Mouse (Mus musculus) central nervous system, embryonic 11.5 days (tissue): Measurements from ENCODE around the gene Ap4b1. TPM values are rescaled to one million over a fixed set of nuclear protein-coding genes. Genes with fewer than 3 reads are reported as not detected.

Experiments
- polyA plus RNA-seq: library from polyadenylated mRNA; depleted of rRNA; stranded (reverse); fragments of >200 nt; gene quantifications from 2 replicates; pipeline ENCODE4 v1.2.3, GENCODE M21; 2012; rRNA removed

Gene Ap4b1
- polyA plus RNA-seq, result 21.2 and 26.4 TPM in 2 replicates

DNA sequence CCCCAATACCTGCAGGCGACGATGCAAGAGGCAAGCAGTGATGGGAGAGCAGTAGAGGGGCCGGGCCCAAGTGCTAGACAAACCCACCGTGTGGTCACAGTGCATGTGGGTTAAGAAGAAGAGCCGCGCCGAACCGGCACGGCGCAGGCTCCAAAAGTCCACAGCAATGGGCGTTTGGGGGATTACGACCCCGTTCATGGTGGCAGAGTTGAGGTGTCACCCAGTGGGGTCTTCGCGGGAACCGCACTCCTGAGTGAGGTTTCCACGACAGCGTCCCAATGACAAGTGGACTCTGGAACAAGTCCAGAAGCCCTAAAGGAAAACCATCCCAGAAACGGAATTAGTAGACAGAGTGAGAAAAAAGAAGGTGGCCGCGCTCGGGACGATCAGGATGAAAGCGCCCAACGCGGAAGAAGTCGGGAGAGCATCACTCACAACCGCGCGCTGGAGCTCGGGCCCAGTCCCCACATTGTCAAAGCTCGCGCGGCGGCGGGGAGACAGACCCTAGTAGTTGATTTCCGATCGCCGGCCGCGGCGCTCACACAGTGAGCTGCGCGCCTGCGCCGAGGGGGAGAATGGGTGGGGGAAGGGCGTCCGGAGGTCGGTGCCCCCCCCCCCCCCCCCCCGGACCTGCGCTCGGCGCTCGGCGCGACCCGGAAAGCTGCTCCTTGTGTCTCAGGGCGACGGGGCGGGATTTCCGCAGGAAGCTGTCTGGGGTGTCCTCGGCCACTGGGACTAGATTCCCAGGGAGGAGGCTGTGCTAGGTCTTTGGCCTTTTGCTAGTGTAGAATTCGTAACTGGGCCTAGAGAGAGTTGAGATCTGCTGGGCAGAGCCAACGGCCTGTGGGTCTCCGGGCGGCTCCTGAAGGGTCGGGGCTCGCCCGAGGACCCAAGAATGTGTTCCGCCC, at the start of gene Ap4b1, which contains the start of the genes Dclre1b and Gm43064:
Gene Ap4b1 (plus strand): TSS at position 630 of the 908 bp plus-strand sequence.
Gene Dclre1b (minus strand): TSS at position 554 of the 908 bp plus-strand sequence.
Gene Gm43064 (plus strand): TSS at position 683 of the 908 bp plus-strand sequence.

DNA sequence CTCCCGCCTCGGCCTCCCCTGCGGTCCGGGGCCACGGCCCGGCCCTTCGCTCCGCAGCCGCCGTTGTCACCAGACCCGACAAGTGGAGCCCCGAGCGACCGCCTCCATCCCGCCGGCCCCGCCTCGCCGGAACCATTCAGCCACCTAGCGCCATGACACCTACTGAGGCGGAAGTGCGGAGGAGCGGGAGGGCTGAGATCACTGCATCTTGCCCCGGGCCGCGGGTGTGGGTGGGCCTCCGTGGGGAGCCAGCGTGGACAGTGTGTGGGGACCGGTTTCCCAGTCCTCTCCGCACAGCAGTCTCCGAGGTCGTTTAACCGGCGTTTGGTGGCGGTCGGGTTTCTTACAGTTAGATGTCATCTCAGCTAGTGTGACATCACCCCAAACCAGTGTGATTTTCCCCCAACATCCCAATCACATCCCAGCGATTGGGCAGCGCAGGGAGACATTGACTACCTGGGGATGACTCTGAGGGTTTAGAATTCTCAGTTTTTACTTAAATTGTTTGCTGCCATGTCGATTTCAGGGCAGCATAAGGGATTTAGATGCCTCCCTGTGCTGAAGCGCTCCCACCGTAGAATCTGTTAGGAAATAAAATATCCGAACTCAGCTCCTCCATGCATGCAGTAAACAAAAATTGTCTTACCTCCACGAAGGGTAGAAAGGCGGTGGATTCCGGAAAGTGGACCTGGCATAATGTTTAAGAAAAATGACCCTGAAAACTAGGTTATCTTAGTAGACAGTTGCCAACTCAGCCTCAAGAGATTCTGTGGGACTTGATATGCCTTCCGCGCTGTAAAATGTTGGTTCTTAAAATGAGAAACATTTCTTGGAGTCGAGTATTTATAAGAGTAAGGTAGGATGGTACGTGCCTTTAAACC, 17.9 kb upstream of the Ap4b1 start, which contains the start of gene Hipk1:
Gene Hipk1 (minus strand): TSS at position 334 of the 881 bp plus-strand sequence.

DNA sequence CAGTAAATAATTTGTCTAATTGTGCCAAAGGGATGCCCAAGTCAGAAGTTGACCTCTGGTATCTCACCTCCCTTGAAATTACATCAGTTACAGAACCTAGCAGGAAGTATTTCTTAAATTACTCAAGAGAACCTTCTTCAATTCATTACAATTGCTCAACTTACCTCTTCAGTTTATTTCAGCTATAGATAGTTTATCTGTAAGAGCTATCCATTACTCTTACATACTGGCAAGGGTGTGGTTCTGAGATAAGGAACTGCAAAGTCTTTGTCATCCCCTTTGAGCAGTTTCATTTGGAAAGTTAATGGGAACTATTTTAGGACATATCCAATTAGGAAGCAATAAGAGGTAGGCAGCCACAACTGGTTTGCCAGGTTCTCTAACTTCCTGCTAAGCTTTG, 23.1 kb downstream of the Ap4b1 start, which contains the start of gene Bcl2l15:
Gene Bcl2l15 (plus strand): TSS at position 176 of the 400 bp plus-strand sequence.

DNA sequence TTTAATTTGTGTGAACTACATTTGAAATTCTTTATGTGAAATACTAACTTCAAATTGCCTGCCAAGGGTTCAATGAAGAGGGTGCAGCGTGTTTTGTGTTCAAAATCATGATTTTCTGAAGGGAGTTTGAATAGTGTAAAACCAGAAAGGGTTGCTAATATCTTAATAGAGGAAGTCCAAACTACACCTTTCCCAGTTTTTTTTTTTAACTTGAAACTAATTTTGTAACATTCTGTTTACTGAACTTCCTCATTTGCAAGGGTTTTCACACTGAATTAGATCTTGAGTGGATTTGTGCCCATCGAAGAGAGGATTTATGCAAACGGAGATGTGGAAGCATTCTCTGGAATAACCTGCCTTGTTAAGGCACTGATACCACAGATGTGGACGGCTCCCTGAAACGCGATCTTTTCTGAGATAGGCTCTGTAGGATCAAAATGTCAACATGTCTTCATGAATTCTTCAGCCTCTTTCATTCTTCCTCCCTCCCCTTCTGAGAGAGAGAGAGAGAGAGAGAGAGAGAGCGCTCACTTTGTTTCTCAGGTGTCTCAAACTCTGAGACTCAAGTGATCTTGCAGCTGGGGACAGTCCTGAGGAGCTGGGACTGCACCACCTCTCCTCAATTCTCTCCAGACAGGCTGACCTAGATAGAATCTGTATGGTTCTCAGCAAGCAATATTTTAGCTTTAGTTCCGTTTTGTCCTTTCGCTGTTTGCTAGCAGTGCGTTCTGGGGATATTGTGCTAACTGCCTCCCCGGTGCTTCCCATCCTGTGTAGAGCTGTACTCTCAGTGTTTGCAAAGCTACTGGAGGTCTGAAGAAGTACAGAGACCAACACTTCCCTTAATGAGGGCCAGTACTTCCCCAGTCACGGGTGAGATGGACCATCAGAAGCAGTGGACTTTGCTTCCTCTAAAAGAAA, 49.8 kb downstream of the Ap4b1 start, which contains the start of gene Ptpn22:
Gene Ptpn22 (plus strand): TSS at position 915 of the 921 bp plus-strand sequence.

Other genes with a start within 250 kb of the Ap4b1 start
- 2.8 and 2.9 TPM in 2 replicates for gene Syt6, start 234.3 kb upstream of the Ap4b1 start, polyA plus RNA-seq
- 0.04 and 0.14 TPM in 2 replicates for gene Atg4a-ps, start 163.5 kb upstream of the Ap4b1 start, polyA plus RNA-seq
- 4.8 and 15.5 TPM in 2 replicates for gene Olfml3, start 71.5 kb upstream of the Ap4b1 start, polyA plus RNA-seq
- gene Gm10964, start 70.2 kb upstream of the Ap4b1 start, polyA plus RNA-seq, result not detected in 2 replicates
- gene Hipk1, start 18.0 kb upstream of the Ap4b1 start, polyA plus RNA-seq, result 21.7 and 34.2 TPM in 2 replicates
- 9.2 and 12.5 TPM in 2 replicates for gene Dclre1b, start 76 bp upstream of the Ap4b1 start, polyA plus RNA-seq
- 0.15 and 0.40 TPM in 2 replicates for gene Gm43064, start 53 bp downstream of the Ap4b1 start, polyA plus RNA-seq
- gene Bcl2l15, start 23.1 kb downstream of the Ap4b1 start, polyA plus RNA-seq, result 1.3 and 1.6 TPM in 2 replicates
- 0.31 and 0.34 TPM in 2 replicates for gene Ptpn22, start 50.3 kb downstream of the Ap4b1 start, polyA plus RNA-seq
- 11.2 and 17.8 TPM in 2 replicates for gene Rsbn1, start 104.6 kb downstream of the Ap4b1 start, polyA plus RNA-seq
- 32.5 and 39.4 TPM in 2 replicates for gene Phtf1, start 158.6 kb downstream of the Ap4b1 start, polyA plus RNA-seq